Mouse (Mus musculus): ENCODE data around the gene Dexi.

Gene Dexi

DNA sequence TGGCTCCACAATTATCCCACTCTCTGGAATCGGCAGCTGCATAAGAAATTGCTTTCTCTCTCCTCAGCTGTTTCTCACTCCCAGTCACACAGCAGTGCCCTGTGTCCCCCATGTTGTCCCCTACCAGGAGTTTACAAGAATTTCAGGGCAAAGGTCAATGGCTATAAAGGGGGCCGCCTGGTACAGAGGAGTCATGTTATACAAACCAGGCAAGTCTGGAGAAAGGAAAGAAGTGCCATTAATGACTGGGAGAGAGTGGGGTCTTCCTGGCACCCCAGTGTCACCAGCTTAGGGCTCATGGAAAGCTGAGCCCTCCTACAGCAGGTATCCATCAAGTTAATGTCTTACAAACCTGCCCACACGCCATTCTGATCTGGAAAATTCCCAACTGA lies 88.3 kb downstream of the Dexi start:
- DNase-seq (ENCODE audit: low spot score in 2 of 2) = no peak

DNA sequence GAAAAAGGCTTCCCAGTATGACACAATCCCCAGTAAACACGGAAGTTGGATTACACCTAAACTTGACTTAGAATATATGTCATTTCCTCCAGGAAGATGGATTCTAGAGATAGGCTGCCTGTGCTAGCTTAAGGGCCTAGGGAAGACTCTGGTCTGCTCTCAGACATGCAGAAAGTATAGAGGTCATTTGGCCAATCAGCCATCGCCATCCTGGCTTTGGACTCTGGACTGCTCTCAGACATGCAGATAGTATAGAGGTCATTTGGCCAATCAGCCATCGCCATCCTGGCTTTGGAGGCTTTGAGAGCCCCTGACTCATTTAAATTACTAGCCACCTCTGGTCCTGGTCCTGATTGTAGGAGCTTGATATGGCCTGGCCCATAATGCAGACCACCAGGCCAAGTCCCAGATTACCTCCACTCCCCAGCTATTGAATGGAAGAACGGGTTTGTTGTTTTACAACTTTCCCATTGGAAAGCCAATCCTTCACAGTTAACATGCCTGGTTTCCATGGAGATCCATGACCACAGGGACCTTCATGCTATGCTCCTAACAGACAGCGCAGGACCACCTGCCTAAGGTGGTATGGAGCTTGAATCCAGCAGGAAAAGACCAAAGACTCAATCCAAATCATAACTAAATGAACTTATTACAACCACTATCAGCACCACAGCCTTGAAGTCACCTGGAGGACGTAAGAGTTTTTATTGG lies 88.8 kb downstream of the Dexi start:
- no peak for DNase-seq (ENCODE audit: low spot score in 2 of 2)

Measured in cerebellum, postnatal 4 days (tissue).